In genomic region chr7:16731893-16732422, GRCm38 (mm10) we compare ENCODE assay signal across 27 mouse cellular contexts. TPM values are rescaled to one million over a fixed set of nuclear protein-coding genes. Genes with fewer than 3 reads are reported as not detected.
DNase-seq lines count a peak whose midpoint lies in the region; ATAC-seq and TF ChIP-seq lines count a peak whose summit lies in the region.
"Had no signal": no experiment of that assay in that cellular context is flagged by ENCODE, and none has a peak within 500 bp of the region (broad histone marks: within the 10 kb centered on the region; RNA-seq: fewer than 3 reads in every experiment).

No protein-coding gene starts in this region.

- ATAC-seq in hindbrain, postnatal 0 days: no peak
- ATAC-seq in neural tube, embryonic 15.5 days (ENCODE audit: low FRiP score): no peak
- ATAC-seq: forebrain, embryonic 16.5 days; lung, postnatal 0 days had no signal

- no peak overlapping the region for H3K27ac ChIP-seq in hindbrain, postnatal 0 days
- no peak overlapping the region for H3K27ac ChIP-seq in hindbrain, embryonic 10.5 days
- 0 out of 2 replicates have a peak overlapping the region, but pooled peaks have one; percentile 23 for H3K27ac ChIP-seq in neural tube, embryonic 15.5 days (replicated peaks)
- H3K27ac ChIP-seq: heart, adult 2 months; heart, embryonic 15.5 days; liver, embryonic 15.5 days; midbrain, embryonic 12.5 days had no signal

- no peak overlapping the region for H3K4me2 ChIP-seq in hindbrain, postnatal 0 days (ENCODE audit: low read depth, low read length)
- H3K4me2 ChIP-seq in neural tube, embryonic 15.5 days: no peak overlapping the region
- H3K4me2 ChIP-seq: heart, embryonic 15.5 days; liver, embryonic 15.5 days; midbrain, embryonic 12.5 days had no signal

- intact Hi-C loops in heart, postnatal 36 days (cut with DNase I): loop anchor here (10.0 kb wide), 1 partner anchor 447 kb away; the partner anchor contains the start of gene Ccdc9

- H3K27me3 ChIP-seq in hindbrain, postnatal 0 days (ENCODE audit: insufficient read depth, low read length): no peaks in the 10 kb centered on the region
- H3K27me3 ChIP-seq in hindbrain, embryonic 10.5 days (ENCODE audit: insufficient read depth, poor library complexity, severe bottlenecking): no peaks in the 10 kb centered on the region
- H3K27me3 ChIP-seq in neural tube, embryonic 15.5 days (replicated peaks): no peaks in the 10 kb centered on the region
- H3K27me3 ChIP-seq in splenic B cell, adult 2 months (ENCODE audit: control insufficient read depth, insufficient read depth, low read length, poor library complexity, severe bottlenecking): no peaks in the 10 kb centered on the region
- H3K27me3 ChIP-seq: heart, embryonic 15.5 days; liver, embryonic 15.5 days; midbrain, embryonic 12.5 days had no signal

- H3K9me3 ChIP-seq in hindbrain, postnatal 0 days (ENCODE audit: low read length): no peaks in the 10 kb centered on the region
- H3K9me3 ChIP-seq in hindbrain, embryonic 10.5 days: no peaks in the 10 kb centered on the region
- H3K9me3 ChIP-seq in neural tube, embryonic 15.5 days (replicated peaks): no peaks in the 10 kb centered on the region
- H3K9me3 ChIP-seq: heart, embryonic 15.5 days; liver, embryonic 15.5 days; midbrain, embryonic 12.5 days had no signal

- no peak for TF ChIP-seq CTCF in hindbrain, postnatal 0 days (IDR thresholded peaks at IDR 0.05; ENCODE audit: low read depth)

- H3K36me3 ChIP-seq in hindbrain, postnatal 0 days (ENCODE audit: insufficient read depth, low read length): no peaks in the 10 kb centered on the region
- H3K36me3 ChIP-seq in hindbrain, embryonic 10.5 days: no peaks in the 10 kb centered on the region
- H3K36me3 ChIP-seq in neural tube, embryonic 15.5 days: no peaks in the 10 kb centered on the region
- H3K36me3 ChIP-seq in splenic B cell, adult 2 months (ENCODE audit: control insufficient read depth, insufficient read depth, low read length, poor library complexity, severe bottlenecking): no peaks in the 10 kb centered on the region
- H3K36me3 ChIP-seq: heart, embryonic 15.5 days; liver, embryonic 15.5 days; midbrain, embryonic 12.5 days had no signal

- H3K9ac ChIP-seq in hindbrain, postnatal 0 days (replicated peaks; ENCODE audit: low read length): no peak overlapping the region
- no peak overlapping the region for H3K9ac ChIP-seq in neural tube, embryonic 15.5 days (replicated peaks)
- H3K9ac ChIP-seq: heart, embryonic 15.5 days; liver, embryonic 15.5 days; midbrain, embryonic 12.5 days had no signal

- peak; percentile 8 for DNase-seq in hindbrain, postnatal 0 days (ENCODE audit: low spot score)
- DNase-seq in hindbrain, embryonic 10.5 days (ENCODE audit: low spot score): no peak
- DNase-seq in neural tube, embryonic 10.5 days (ENCODE audit: extremely low spot score, low spot score): no peak
- peak; percentile 54 for DNase-seq in kidney, adult 9 months
- peak; percentile 40 for DNase-seq in splenic B cell, adult 2 months (ENCODE audit: low read depth, low spot score)
- DNase-seq in heart, postnatal 36 days: no peak
- DNase-seq in urinary bladder, adult 2 months (ENCODE audit: low spot score): no peak
- DNase-seq: adrenal gland, adult 8-10 months; cerebellum, postnatal 14 days; embryo, embryonic 11 days; gastrocnemius, postnatal 25 days; heart, adult 2 months had no signal

- 50% methylated on average over 7 of the region's 7 CpGs for WGBS in hindbrain, postnatal 0 days
- WGBS in hindbrain, embryonic 10.5 days: 78% methylated on average over 7 of the region's 7 CpGs
- 26% methylated on average over 7 of the region's 7 CpGs for WGBS in neural tube, embryonic 15.5 days

- no peak overlapping the region for H3K4me3 ChIP-seq in hindbrain, postnatal 0 days (ENCODE audit: low read length)
- H3K4me3 ChIP-seq in hindbrain, embryonic 10.5 days: no peak overlapping the region
- no peak overlapping the region for H3K4me3 ChIP-seq in neural tube, embryonic 15.5 days (replicated peaks)
- H3K4me3 ChIP-seq: heart, adult 2 months; heart, embryonic 15.5 days; liver, embryonic 15.5 days; midbrain, embryonic 12.5 days had no signal

- H3K4me1 ChIP-seq in hindbrain, postnatal 0 days (ENCODE audit: insufficient read depth, low read length): no peaks in the 10 kb centered on the region
- peaks cover 17% of the 10 kb centered on the region for H3K4me1 ChIP-seq in hindbrain, embryonic 10.5 days (replicated peaks)
- peaks cover 15% of the 10 kb centered on the region for H3K4me1 ChIP-seq in neural tube, embryonic 15.5 days
- H3K4me1 ChIP-seq: midbrain, embryonic 12.5 days had no signal

RNA-seq across cellular contexts. Expression of gene Ap2s1, which starts 6.3 kb away (rescaled TPM):
- total RNA-seq in hindbrain, postnatal 0 days (2014; rRNA removed): 556 and 619 TPM in 2 replicates
- polyA plus RNA-seq in hindbrain, postnatal 0 days (2015; fragmentation: Nextera tagmentation; extraction: Ambion mirVana): 501 and 524 TPM in 2 replicates
- 277 and 316 TPM in 2 replicates for polyA plus RNA-seq in hindbrain, embryonic 10.5 days (2016; fragmentation: Nextera tagmentation; extraction: Ambion mirVana)
- polyA plus RNA-seq in neural tube, embryonic 15.5 days (2015; fragmentation: Nextera tagmentation; extraction: Ambion mirVana): 412 and 431 TPM in 2 replicates
- 10 to 100 TPM; 80.0 to 81.8 TPM for total RNA-seq in heart, postnatal 36 days (2021)
- polyA plus RNA-seq in urinary bladder, adult 2 months (2012; rRNA removed): 190 and 236 TPM in 2 replicates

RNA-seq across cellular contexts. Expression of gene Ceacam9, which starts 10.2 kb away (rescaled TPM):
- total RNA-seq in hindbrain, postnatal 0 days (2014; rRNA removed): not detected in 2 replicates
- 0.67 and 0.68 TPM in 2 replicates for polyA plus RNA-seq in hindbrain, postnatal 0 days (2015; fragmentation: Nextera tagmentation; extraction: Ambion mirVana)
- polyA plus RNA-seq in hindbrain, embryonic 10.5 days (2016; fragmentation: Nextera tagmentation; extraction: Ambion mirVana): not detected in 2 replicates
- polyA plus RNA-seq in neural tube, embryonic 15.5 days (2015; fragmentation: Nextera tagmentation; extraction: Ambion mirVana): 0.17 and 0.50 TPM in 2 replicates
- total RNA-seq in heart, postnatal 36 days (2021): not detected
- polyA plus RNA-seq in urinary bladder, adult 2 months (2012; rRNA removed): not detected in 2 replicates
- total RNA-seq: adrenal gland, adult 8-10 months; gastrocnemius, postnatal 25 days; heart, adult 2 months; layer of hippocampus, adult 18-20 months; layer of hippocampus, postnatal 25 days; left cerebral cortex, postnatal 10 days had no signal
- polyA plus RNA-seq: brain, embryonic 14.5 days; embryonic facial prominence, embryonic 14.5 days; heart, adult 2 months; heart, embryonic 15.5 days; hindbrain, embryonic 11.5 days; liver, embryonic 15.5 days; lung, postnatal 0 days; midbrain, embryonic 12.5 days; stomach, embryonic 14.5 days had no signal

RNA-seq across cellular contexts. Expression of gene Slc1a5, which starts 49.2 kb away (rescaled TPM):
- 18.1 and 19.2 TPM in 2 replicates for total RNA-seq in hindbrain, postnatal 0 days (2014; rRNA removed)
- 9.5 and 9.7 TPM in 2 replicates for polyA plus RNA-seq in hindbrain, postnatal 0 days (2015; fragmentation: Nextera tagmentation; extraction: Ambion mirVana)
- polyA plus RNA-seq in hindbrain, embryonic 10.5 days (2016; fragmentation: Nextera tagmentation; extraction: Ambion mirVana): 28.8 and 31.6 TPM in 2 replicates
- 8.7 and 20.5 TPM in 2 replicates for polyA plus RNA-seq in neural tube, embryonic 15.5 days (2015; fragmentation: Nextera tagmentation; extraction: Ambion mirVana)
- total RNA-seq in heart, postnatal 36 days (2021): 10 to 100 TPM; 21.3 to 22.8 TPM
- polyA plus RNA-seq in urinary bladder, adult 2 months (2012; rRNA removed): 213 and 249 TPM in 2 replicates

RNA-seq across cellular contexts. Expression of gene Ceacam15, which starts 56.5 kb away (rescaled TPM):
- total RNA-seq in hindbrain, postnatal 0 days (2014; rRNA removed): not detected in 2 replicates
- not detected in 2 replicates for polyA plus RNA-seq in hindbrain, postnatal 0 days (2015; fragmentation: Nextera tagmentation; extraction: Ambion mirVana)
- not detected in 2 replicates for polyA plus RNA-seq in hindbrain, embryonic 10.5 days (2016; fragmentation: Nextera tagmentation; extraction: Ambion mirVana)
- polyA plus RNA-seq in neural tube, embryonic 15.5 days (2015; fragmentation: Nextera tagmentation; extraction: Ambion mirVana): 0.13 TPM in 1 of 2 replicates, not detected in the other
- not detected for total RNA-seq in heart, postnatal 36 days (2021)
- not detected in 2 replicates for polyA plus RNA-seq in urinary bladder, adult 2 months (2012; rRNA removed)
- total RNA-seq: adrenal gland, adult 8-10 months; gastrocnemius, postnatal 25 days; heart, adult 2 months; layer of hippocampus, adult 18-20 months; layer of hippocampus, postnatal 25 days; left cerebral cortex, postnatal 10 days had no signal
- polyA plus RNA-seq: brain, embryonic 14.5 days; embryonic facial prominence, embryonic 14.5 days; forebrain, embryonic 16.5 days; hindbrain, embryonic 11.5 days; limb, embryonic 14.5 days; liver, embryonic 15.5 days; lung, postnatal 0 days; midbrain, embryonic 12.5 days; neural tube, embryonic 14.5 days; stomach, embryonic 14.5 days had no signal

Comparison
In these comparisons a context has a peak if more than half of its experiments do, and no peak if none do; other contexts are left out.
1. DNase-seq: peak in hindbrain, postnatal 0 days (single experiment), kidney, adult 9 months (single experiment) and splenic B cell, adult 2 months (single experiment); none in hindbrain, embryonic 10.5 days (single experiment), neural tube, embryonic 10.5 days (single experiment), heart, postnatal 36 days (0 of 2) and urinary bladder, adult 2 months (single experiment).